Mouse (Mus musculus) fibroblast of lung, adult 2 months (primary cell): ENCODE data around the gene Olfr1058.
"Not testable (repeated sequence)": the region's sequence is repeated elsewhere in the genome, so short reads cannot be mapped to it uniquely, and the experiment has no call there.

ENCODE experiments used
- DNase-seq: peaks from one replicate; pipeline ENCODE4 v3.0.0-alpha.2; 2011; ENCODE audit warnings: low read depth

Olfr1058 gene

GRCm38 (mm10) chr2:86388461-86388860 is at the start of gene Olfr1058:
Olfr1058 (minus strand) TSS chr2:86388561.
- DNase-seq = not testable (repeated sequence)

- DNase-seq = not testable (repeated sequence)
These were observed 40.1 kb upstream of the Olfr1058 start for GRCm38 (mm10) chr2:86428511-86428910.

- DNase-seq = not testable (repeated sequence)
These were observed 38.3 kb upstream of the Olfr1058 start, which contains the start of gene Olfr1062 for GRCm38 (mm10) chr2:86426649-86427048. Olfr1062 (minus strand) TSS chr2:86426749.

- DNase-seq = no peak
These were observed 25.6 kb upstream of the Olfr1058 start, which contains the start of gene Olfr1061 for GRCm38 (mm10) chr2:86413950-86414349. Olfr1061 (minus strand) TSS chr2:86414050.

GRCm38 (mm10) chr2:86395114-86395513 is 6.8 kb upstream of the Olfr1058 start:
- DNase-seq = no peak

- DNase-seq = no peak
These were observed 10.1 kb downstream of the Olfr1058 start, which contains the start of gene Olfr1057 for GRCm38 (mm10) chr2:86378293-86378692. Olfr1057 (minus strand) TSS chr2:86378393.

GRCm38 (mm10) chr2:86366342-86366741 is 22.0 kb downstream of the Olfr1058 start:
- DNase-seq = not testable (repeated sequence)

GRCm38 (mm10) chr2:86362369-86362768 is 26.0 kb downstream of the Olfr1058 start, which contains the start of gene Olfr1056:
Olfr1056 (minus strand) TSS chr2:86362469.
- DNase-seq = no peak

GRCm38 (mm10) chr2:86351751-86352150 is 36.6 kb downstream of the Olfr1058 start:
- DNase-seq = not testable (repeated sequence)

- no peak for DNase-seq
These were observed 38.2 kb downstream of the Olfr1058 start, which contains the start of gene Olfr1055 for GRCm38 (mm10) chr2:86350184-86350583. Olfr1055 (minus strand) TSS chr2:86350284.

- no peak for DNase-seq
These were observed 53.0 kb downstream of the Olfr1058 start, which contains the start of gene Olfr1054 for GRCm38 (mm10) chr2:86335333-86335732. Olfr1054 (minus strand) TSS chr2:86335433.
